Mouse (Mus musculus): ENCODE measurements at regions not wholly inside any gene's neighbourhood (a gene's known extent, or its start where the extent isn't known, plus 50 kb on each side); places are given as distances from the start of the nearest gene placed in this dataset.

- ChIA-PET CTCF (no interaction called here), POLR2A (no interaction called here)
Observed at GRCm38 (mm10) chr5:116823260-116823659, 231.6 kb upstream of the Srrm4 start.

- ChIA-PET POLR2A (interaction anchor here in 1 of 4 experiments (0.7 kb wide), 1 partner anchor 528 kb away, joined by 3 read pairs; no protein-coding TSS in a partner anchor), CTCF (interaction anchor here in 1 of 4 experiments (0.6 kb wide), 1 partner anchor 31 kb away, joined by 3 read pairs; no protein-coding TSS in a partner anchor)
Observed at GRCm38 (mm10) chr5:116822141-116822540, 230.5 kb upstream of the Srrm4 start.

- ChIA-PET POLR2A (interaction anchor here in 1 of 4 experiments (1.9 kb wide), 1 partner anchor 19 kb away, joined by 6 read pairs; no protein-coding TSS in a partner anchor), CTCF (interaction anchor here in 1 of 4 experiments (0.6 kb wide), 1 partner anchor 616 kb away, joined by 9 read pairs; no protein-coding TSS in a partner anchor)
Observed at GRCm38 (mm10) chr5:116809799-116810198, 218.2 kb upstream of the Srrm4 start.

- POLR2A ChIA-PET = interaction anchor here in 2 of 4 experiments (0.7 to 1.9 kb wide), 2 partner anchors 10 to 19 kb away, joined by 3 to 6 read pairs; no protein-coding TSS in a partner anchor
- CTCF ChIA-PET = interaction anchor here in 1 of 4 experiments (0.6 kb wide), 1 partner anchor 615 kb away, joined by 9 read pairs; no protein-coding TSS in a partner anchor
Observed at GRCm38 (mm10) chr5:116809001-116809759, 217.6 kb upstream of the Srrm4 start.

GRCm38 (mm10) chr5:116797460-116797859, 205.8 kb upstream of the Srrm4 start:
- ChIA-PET POLR2A (interaction anchor here in 1 of 4 experiments (0.7 to 2.5 kb wide), 7 partner anchors 11 to 40 kb away, joined by 3 to 7 read pairs (median 4); no protein-coding TSS in a partner anchor), CTCF (no interaction called here)

GRCm38 (mm10) chr5:116795169-116795568, 203.6 kb upstream of the Srrm4 start:
- CTCF ChIA-PET = interaction anchor here in 1 of 4 experiments (0.5 kb wide), 1 partner anchor 593 kb away, joined by 7 read pairs; no protein-coding TSS in a partner anchor
- POLR2A ChIA-PET = interaction anchor here in 1 of 4 experiments (0.6 kb wide), 2 partner anchors 56 to 550 kb away, joined by 4 to 6 read pairs; no protein-coding TSS in a partner anchor

- ChIA-PET POLR2A (interaction anchor here (0.6 to 2.0 kb wide), 29 partner anchors 9 to 1896 kb away, joined by 3 to 13 read pairs (median 4); partner anchors contain the start of genes Srrm4 (in 1 of the 4) and Taok3 (in 1 of the 4)), CTCF (interaction anchor here in 2 of 4 experiments (0.6 to 1.1 kb wide), 4 partner anchors 36 to 913 kb away, joined by 3 to 6 read pairs (median 3); no protein-coding TSS in a partner anchor)
Observed at GRCm38 (mm10) chr5:116790419-116790818, 198.8 kb upstream of the Srrm4 start.

GRCm38 (mm10) chr5:116789859-116790258, 198.2 kb upstream of the Srrm4 start:
- ChIA-PET POLR2A (interaction anchor here (0.6 to 2.0 kb wide), 28 partner anchors 9 to 1897 kb away, joined by 3 to 13 read pairs (median 4); partner anchors contain the start of genes Srrm4 (in 1 of the 4) and Taok3 (in 1 of the 4)), CTCF (interaction anchor here in 2 of 4 experiments (0.6 to 1.1 kb wide), 3 partner anchors 453 to 912 kb away, joined by 3 to 6 read pairs (median 3); no protein-coding TSS in a partner anchor)

- ChIA-PET CTCF (interaction anchor here in 2 of 4 experiments (0.6 to 1.1 kb wide), 4 partner anchors 10 to 653 kb away, joined by 3 to 7 read pairs (median 4); no protein-coding TSS in a partner anchor), POLR2A (interaction anchor here in 1 of 4 experiments (0.9 to 1.8 kb wide), 2 partner anchors 17 to 22 kb away, joined by 3 to 5 read pairs; no protein-coding TSS in a partner anchor)
Observed at GRCm38 (mm10) chr5:116776450-116776849, 184.8 kb upstream of the Srrm4 start.

- CTCF ChIA-PET = interaction anchor here (0.5 to 1.2 kb wide), 4 partner anchors 9 to 87 kb away, joined by 3 to 6 read pairs (median 4); no protein-coding TSS in a partner anchor
- POLR2A ChIA-PET = interaction anchor here in 3 of 4 experiments (0.5 to 1.9 kb wide), 11 partner anchors 9 to 1717 kb away, joined by 3 to 13 read pairs (median 4); no protein-coding TSS in a partner anchor
Observed at GRCm38 (mm10) chr5:116766261-116766660, 174.6 kb upstream of the Srrm4 start.

- ChIA-PET CTCF (interaction anchor here in 1 of 4 experiments (0.9 kb wide), 1 partner anchor 13 kb away, joined by 3 read pairs; no protein-coding TSS in a partner anchor), POLR2A (interaction anchor here in 1 of 4 experiments (0.6 kb wide), 2 partner anchors 68 to 269 kb away, joined by 3 to 8 read pairs; no protein-coding TSS in a partner anchor)
Observed at GRCm38 (mm10) chr5:116761323-116761722, 169.7 kb upstream of the Srrm4 start.

GRCm38 (mm10) chr5:116758687-116759086, 167.1 kb upstream of the Srrm4 start:
- ChIA-PET POLR2A (interaction anchor here in 1 of 4 experiments (0.7 to 1.7 kb wide), 3 partner anchors 10 to 39 kb away, joined by 3 to 5 read pairs (median 5); no protein-coding TSS in a partner anchor), CTCF (interaction anchor here in 3 of 4 experiments (0.5 to 1.8 kb wide), 4 partner anchors 27 to 755 kb away, joined by 3 to 5 read pairs (median 3); no protein-coding TSS in a partner anchor)

- POLR2A ChIA-PET = no interaction called here
- CTCF ChIA-PET = no interaction called here
Observed at GRCm38 (mm10) chr5:116752941-116753340, 161.3 kb upstream of the Srrm4 start.

GRCm38 (mm10) chr5:116752096-116752495, 160.5 kb upstream of the Srrm4 start:
- CTCF ChIA-PET = interaction anchor here in 1 of 4 experiments (1.0 kb wide), 1 partner anchor 21 kb away, joined by 3 read pairs; no protein-coding TSS in a partner anchor
- POLR2A ChIA-PET = no interaction called here

GRCm38 (mm10) chr5:116745776-116746175, 154.2 kb upstream of the Srrm4 start:
- CTCF ChIA-PET = no interaction called here
- POLR2A ChIA-PET = no interaction called here

GRCm38 (mm10) chr5:116744389-116744788, 152.8 kb upstream of the Srrm4 start:
- POLR2A ChIA-PET = interaction anchor here in 1 of 4 experiments (0.9 kb wide), 1 partner anchor 13 kb away, joined by 3 read pairs; no protein-coding TSS in a partner anchor
- CTCF ChIA-PET = interaction anchor here in 2 of 4 experiments (0.5 to 1.4 kb wide), 6 partner anchors 13 to 627 kb away, joined by 3 to 6 read pairs (median 4); no protein-coding TSS in a partner anchor

GRCm38 (mm10) chr5:116735622-116736021, 144.0 kb upstream of the Srrm4 start:
- POLR2A ChIA-PET = interaction anchor here in 1 of 4 experiments (0.6 kb wide), 1 partner anchor 983 kb away, joined by 5 read pairs; no protein-coding TSS in a partner anchor
- CTCF ChIA-PET = interaction anchor here in 1 of 4 experiments (0.6 kb wide), 1 partner anchor 619 kb away, joined by 4 read pairs; no protein-coding TSS in a partner anchor

GRCm38 (mm10) chr5:116731509-116731908, 139.9 kb upstream of the Srrm4 start:
- POLR2A ChIA-PET = no interaction called here
- CTCF ChIA-PET = interaction anchor here (0.5 to 1.9 kb wide), 16 partner anchors 9 to 1130 kb away, joined by 3 to 6 read pairs (median 3); no protein-coding TSS in a partner anchor
